Mouse (Mus musculus): ENCODE data around the gene Zfp451. TPM values are rescaled to one million over a fixed set of nuclear protein-coding genes. Genes with fewer than 3 reads are reported as not detected.

The Zfp451 gene
- polyA plus RNA-seq, 1 experiment from 2014 or later, result 23.3 TPM

- Histone ChIP-seq H3K9me3 (ENCODE audit: control insufficient read depth, low read length) (no peaks in the 10 kb centered on the region), H3K4me3 (ENCODE audit: low read length) (no peak overlapping the region), H3K36me3 (ENCODE audit: control insufficient read depth, insufficient read depth, low read length) (peaks cover 7% of the 10 kb centered on the region; the same call in 1 of the 2 replicates), H3K4me1 (replicated peaks; ENCODE audit: control insufficient read depth, insufficient read depth, low read length) (no peaks in the 10 kb centered on the region), H3K27ac (ENCODE audit: low read length) (no peak overlapping the region), H3K9ac (ENCODE audit: low read length) (no peak overlapping the region), H3K27me3 (ENCODE audit: control insufficient read depth, insufficient read depth, low read depth, low read length) (no peaks in the 10 kb centered on the region), H3K4me2 (ENCODE audit: low read depth, low read length) (no peak overlapping the region)
- 83% methylated on average over 11 of the region's 11 CpGs for WGBS
- no peak for ATAC-seq (ENCODE audit: low read depth)
Measured at GRCm38 (mm10) chr1:33765468-33766080, 48.8 kb downstream of the Zfp451 start.

GRCm38 (mm10) chr1:33763826-33764225, 50.6 kb downstream of the Zfp451 start:
- H3K27me3 ChIP-seq (ENCODE audit: control insufficient read depth, insufficient read depth, low read depth, low read length), result no peaks in the 10 kb centered on the region
- WGBS, result 49% methylated on average over 2 of the region's 2 CpGs
- H3K4me1 ChIP-seq (replicated peaks; ENCODE audit: control insufficient read depth, insufficient read depth, low read length), result no peaks in the 10 kb centered on the region
- H3K36me3 ChIP-seq (ENCODE audit: control insufficient read depth, insufficient read depth, low read length), result 0 out of 2 replicates have a peak, but pooled peaks cover 4% of the 10 kb centered on the region
- no peak overlapping the region for H3K4me2 ChIP-seq (ENCODE audit: low read depth, low read length)
- ATAC-seq (ENCODE audit: low read depth), result no peak
- no peaks in the 10 kb centered on the region for H3K9me3 ChIP-seq (ENCODE audit: control insufficient read depth, low read length)
- no peak overlapping the region for H3K27ac ChIP-seq (ENCODE audit: low read length)
- no peak overlapping the region for H3K4me3 ChIP-seq (ENCODE audit: low read length)
- H3K9ac ChIP-seq (ENCODE audit: low read length), result no peak overlapping the region

GRCm38 (mm10) chr1:33758488-33758887, 55.9 kb downstream of the Zfp451 start:
- no peaks in the 10 kb centered on the region for H3K27me3 ChIP-seq (ENCODE audit: control insufficient read depth, insufficient read depth, low read depth, low read length)
- H3K27ac ChIP-seq (ENCODE audit: low read length), result no peak overlapping the region
- H3K9ac ChIP-seq (ENCODE audit: low read length), result no peak overlapping the region
- no peaks in the 10 kb centered on the region for H3K36me3 ChIP-seq (ENCODE audit: control insufficient read depth, insufficient read depth, low read length)
- ATAC-seq (ENCODE audit: low read depth), result no peak
- 52% methylated on average over 4 of the region's 4 CpGs for WGBS
- no peak overlapping the region for H3K4me3 ChIP-seq (ENCODE audit: low read length)
- H3K4me2 ChIP-seq (ENCODE audit: low read depth, low read length), result no peak overlapping the region
- H3K4me1 ChIP-seq (replicated peaks; ENCODE audit: control insufficient read depth, insufficient read depth, low read length), result peaks cover 17% of the 10 kb centered on the region
- H3K9me3 ChIP-seq (ENCODE audit: control insufficient read depth, low read length), result no peaks in the 10 kb centered on the region

- peak within 1 kb of the TSS; percentile 82 for H3K9ac ChIP-seq (ENCODE audit: low read length)
- peak within 1 kb of the TSS; percentile 79 for H3K4me3 ChIP-seq (ENCODE audit: low read length)
- peaks cover 17% of the 10 kb centered on the region for H3K4me1 ChIP-seq (replicated peaks; ENCODE audit: control insufficient read depth, insufficient read depth, low read length)
- WGBS, result 0% methylated on average over 50 of the region's 61 CpGs
- no peaks in the 10 kb centered on the region for H3K9me3 ChIP-seq (ENCODE audit: control insufficient read depth, low read length)
- peak within 1 kb of the TSS; percentile 94 for H3K4me2 ChIP-seq (ENCODE audit: low read depth, low read length)
- H3K27ac ChIP-seq (ENCODE audit: low read length), result peak within 1 kb of the TSS; percentile 44; the same call in 1 of the 2 replicates
- H3K27me3 ChIP-seq (ENCODE audit: control insufficient read depth, insufficient read depth, low read depth, low read length), result no peaks in the 10 kb centered on the region
- H3K36me3 ChIP-seq (ENCODE audit: control insufficient read depth, insufficient read depth, low read length), result no peaks in the 10 kb centered on the region
- ATAC-seq (ENCODE audit: low read depth), result peak; percentile 93
Measured at GRCm38 (mm10) chr1:33757491-33758041, 56.8 kb downstream of the Zfp451 start, which contains the start of gene Bag2. Gene Bag2 (minus strand): TSS chr1:33757795.

- 2% methylated on average over 14 of the region's 14 CpGs for WGBS
Measured at GRCm38 (mm10) chr1:33757033-33757413, 57.4 kb downstream of the Zfp451 start.

GRCm38 (mm10) chr1:33756258-33757032, 58.0 kb downstream of the Zfp451 start:
- H3K36me3 ChIP-seq (ENCODE audit: control insufficient read depth, insufficient read depth, low read length), result no peaks in the 10 kb centered on the region
- H3K9me3 ChIP-seq (ENCODE audit: control insufficient read depth, low read length), result no peaks in the 10 kb centered on the region
- ATAC-seq (ENCODE audit: low read depth), result no peak
- H3K27ac ChIP-seq (ENCODE audit: low read length), result no peak overlapping the region
- peaks cover 17% of the 10 kb centered on the region for H3K4me1 ChIP-seq (replicated peaks; ENCODE audit: control insufficient read depth, insufficient read depth, low read length)
- peak overlapping the region; percentile 94 for H3K4me2 ChIP-seq (ENCODE audit: low read depth, low read length)
- WGBS, result 18% methylated on average over 18 of the region's 18 CpGs
- H3K9ac ChIP-seq (ENCODE audit: low read length), result peak overlapping the region; percentile 82
- H3K27me3 ChIP-seq (ENCODE audit: control insufficient read depth, insufficient read depth, low read depth, low read length), result no peaks in the 10 kb centered on the region
- H3K4me3 ChIP-seq (ENCODE audit: low read length), result peak overlapping the region; percentile 79

More at GRCm38 (mm10) chr1:33757033-33757413, 57.4 kb downstream of the Zfp451 start:
- Histone ChIP-seq H3K4me3 (ENCODE audit: low read length) (peak overlapping the region; percentile 79), H3K9me3 (ENCODE audit: control insufficient read depth, low read length) (no peaks in the 10 kb centered on the region), H3K4me2 (ENCODE audit: low read depth, low read length) (peak overlapping the region; percentile 94), H3K27ac (ENCODE audit: low read length) (no peak overlapping the region), H3K27me3 (ENCODE audit: control insufficient read depth, insufficient read depth, low read depth, low read length) (no peaks in the 10 kb centered on the region), H3K4me1 (replicated peaks; ENCODE audit: control insufficient read depth, insufficient read depth, low read length) (peaks cover 17% of the 10 kb centered on the region), H3K36me3 (ENCODE audit: control insufficient read depth, insufficient read depth, low read length) (no peaks in the 10 kb centered on the region), H3K9ac (ENCODE audit: low read length) (peak overlapping the region; percentile 82)
- ATAC-seq (ENCODE audit: low read depth), result peak; percentile 16

GRCm38 (mm10) chr1:33755799-33756198, 58.6 kb downstream of the Zfp451 start:
- Histone ChIP-seq H3K4me1 (replicated peaks; ENCODE audit: control insufficient read depth, insufficient read depth, low read length) (peaks cover 17% of the 10 kb centered on the region), H3K36me3 (ENCODE audit: control insufficient read depth, insufficient read depth, low read length) (no peaks in the 10 kb centered on the region), H3K27ac (ENCODE audit: low read length) (no peak overlapping the region), H3K9me3 (ENCODE audit: control insufficient read depth, low read length) (no peaks in the 10 kb centered on the region), H3K4me3 (ENCODE audit: low read length) (peak overlapping the region; percentile 79; the same call in 1 of the 2 replicates), H3K4me2 (ENCODE audit: low read depth, low read length) (peak overlapping the region; percentile 94), H3K27me3 (ENCODE audit: control insufficient read depth, insufficient read depth, low read depth, low read length) (no peaks in the 10 kb centered on the region), H3K9ac (ENCODE audit: low read length) (no peak overlapping the region)
- 73% methylated on average over 7 of the region's 7 CpGs for WGBS
- ATAC-seq (ENCODE audit: low read depth), result no peak

- Histone ChIP-seq H3K4me2 (ENCODE audit: low read depth, low read length) (no peak overlapping the region), H3K27me3 (ENCODE audit: control insufficient read depth, insufficient read depth, low read depth, low read length) (no peaks in the 10 kb centered on the region), H3K36me3 (ENCODE audit: control insufficient read depth, insufficient read depth, low read length) (no peaks in the 10 kb centered on the region), H3K4me3 (ENCODE audit: low read length) (no peak overlapping the region), H3K9me3 (ENCODE audit: control insufficient read depth, low read length) (no peaks in the 10 kb centered on the region), H3K4me1 (replicated peaks; ENCODE audit: control insufficient read depth, insufficient read depth, low read length) (peaks cover 17% of the 10 kb centered on the region), H3K27ac (ENCODE audit: low read length) (no peak overlapping the region), H3K9ac (ENCODE audit: low read length) (no peak overlapping the region)
- no peak for ATAC-seq (ENCODE audit: low read depth)
- WGBS, result 71% methylated on average over 21 of the region's 21 CpGs
Measured at GRCm38 (mm10) chr1:33754965-33755735, 59.2 kb downstream of the Zfp451 start.

Data from lung, embryonic 16.5 days (tissue).